Mouse (Mus musculus): ENCODE data around the gene Ins2. TPM values are rescaled to one million over a fixed set of nuclear protein-coding genes. Genes with fewer than 3 reads are reported as not detected.

Ins2 gene
- total RNA-seq, 2 experiments from 2014 or later = not detected

Small RNA genes within 50 kb of the gene (microRNA-seq; reads per million reads assigned to microRNA genes)
- gene Mir483 = 4,367 reads per million, percentile 89 among the genes with 10 or more reads in this experiment

Other genes starting within 250 kb of the Ins2 start
- gene Tnnt3, start 244.5 kb downstream of the Ins2 start, total RNA-seq (2021) = over 10,000 TPM in 1 of 2 experiments, 1,000 to 10,000 TPM in 1; 9,881 to 10,830 TPM
- 1 to 10 TPM; 6.3 to 9.4 TPM for gene Mrpl23, start 210.7 kb downstream of the Ins2 start, total RNA-seq (2021)
- over 10,000 TPM; 13,021 to 14,565 TPM for gene Igf2, start 76.6 kb downstream of the Ins2 start, total RNA-seq (2021)
- gene Gm49394, start 73.4 kb downstream of the Ins2 start, total RNA-seq (2021) = 1 to 10 TPM; 2.2 to 2.5 TPM
- gene Th, start 187.7 kb upstream of the Ins2 start, total RNA-seq (2021) = 1 to 10 TPM in 1 of 2 experiments, under 1 TPM in 1; 0.44 to 1.6 TPM
- under 1 TPM in 1 of 2 experiments, not detected in 1; 0.22 TPM for gene Ascl2, start 225.9 kb upstream of the Ins2 start, total RNA-seq (2021)